Mouse (Mus musculus) heart, postnatal 14 days (tissue): ENCODE measurements around the gene 4921517D22Rik. TPM values are rescaled to one million over a fixed set of nuclear protein-coding genes. Genes with fewer than 3 reads are reported as not detected.
A peak's percentile ranks its signal among the peaks of the same experiment; 100 is the strongest.
"Not testable (repeated sequence)": the region's sequence is repeated elsewhere in the genome, so short reads cannot be mapped to it uniquely, and the experiment has no call there.

Source experiments
- DNase-seq, 2 experiments: peaks; one replicate each; pipeline ENCODE4 v3.0.0; 2021 to 2022
- intact Hi-C: fragments of 180-260 bp; cut with DNase I; formaldehyde crosslinking; loops from one replicate; pipeline ENCODE4 v1.15.1; 2025
- long read RNA-seq, 2 experiments: library from polyadenylated mRNA; stranded (forward); transcript quantifications; one replicate each; pipeline ENCODE4 v2.0.0; 2021
- total RNA-seq, 2 experiments: library from RNA; stranded (reverse); gene quantifications; 2 replicates each; pipeline ENCODE4 v1.2.3; 2021

The 4921517D22Rik gene
- total RNA-seq, result not detected
- long read RNA-seq, experiment 1, result 0 reads
- long read RNA-seq, experiment 2, result 0 reads

- DNase-seq, result no peak
- intact Hi-C loops, result no loop called here
Measured at GRCm38 (mm10) chr13:59694008-59694407, at the start of gene 4921517D22Rik. Gene 4921517D22Rik, minus strand, starts transcription at chr13:59694108.

DNA sequence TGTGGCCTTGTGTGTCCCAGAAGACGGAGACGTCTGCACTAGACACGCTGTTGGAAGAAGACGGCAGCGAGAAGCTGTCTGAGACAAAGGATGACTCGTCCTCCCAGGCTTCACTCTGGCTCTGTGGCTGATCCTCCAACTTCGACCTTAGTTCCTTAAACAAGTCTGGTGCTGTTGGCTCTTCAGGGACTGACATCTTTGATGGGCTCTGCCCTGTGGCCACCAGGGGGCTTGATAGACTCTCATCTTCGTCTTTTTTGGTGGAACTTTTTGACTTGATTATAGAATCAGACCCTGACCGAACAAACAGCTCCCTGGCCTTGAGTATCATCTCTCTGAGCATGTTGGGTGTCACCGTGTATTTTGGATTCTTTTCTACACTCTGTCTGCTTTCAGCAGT lies 47.8 kb upstream of the 4921517D22Rik start:
- peak; percentile 21 to 44 for DNase-seq
- intact Hi-C loops, result no loop called here

- peak; percentile 61 for DNase-seq
- intact Hi-C loops, result no loop called here
Measured at GRCm38 (mm10) chr13:59741096-59741495, 47.2 kb upstream of the 4921517D22Rik start.

DNA sequence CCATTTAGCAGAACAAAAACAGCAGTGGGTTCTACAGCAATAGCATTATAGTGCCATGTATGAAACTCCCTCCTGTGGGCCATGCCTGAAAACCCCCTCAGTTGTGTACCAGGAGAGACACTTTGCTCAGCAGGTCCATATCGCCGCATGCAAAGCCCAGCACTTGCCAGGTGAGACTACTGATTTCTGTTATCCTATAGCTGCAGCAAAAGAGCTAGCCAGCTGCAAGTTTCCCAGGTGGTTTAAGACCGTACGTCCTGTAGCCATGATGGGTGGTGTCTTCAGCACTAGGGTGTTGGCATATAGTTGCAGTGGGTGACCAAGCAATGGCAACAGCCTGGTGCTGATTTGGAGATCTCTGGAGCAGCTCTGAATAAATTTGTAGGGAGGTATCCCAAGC lies 45.5 kb upstream of the 4921517D22Rik start:
- intact Hi-C loops, result no loop called here
- DNase-seq, result no peak

DNA sequence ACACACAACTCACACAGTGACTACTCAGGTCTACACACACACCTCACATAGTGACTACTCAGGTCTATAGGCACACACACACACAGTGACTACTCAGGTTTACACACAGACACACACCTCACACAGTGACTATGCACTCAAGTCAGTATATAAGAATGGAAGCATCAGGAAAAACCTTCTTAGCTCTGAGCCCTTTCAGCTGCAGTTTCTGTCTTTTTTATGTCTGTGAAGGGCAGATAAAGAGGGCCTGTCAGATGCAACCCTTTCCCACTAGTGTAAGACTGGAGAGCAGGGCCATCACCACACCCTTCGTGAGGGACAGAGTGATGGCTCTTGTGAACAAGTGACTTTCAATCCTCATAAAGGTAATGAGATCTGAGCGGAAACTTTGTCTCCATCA lies 44.5 kb upstream of the 4921517D22Rik start:
- intact Hi-C loops, result no loop called here
- DNase-seq, result no peak

GRCm38 (mm10) chr13:59735190-59735589 lies 41.3 kb upstream of the 4921517D22Rik start:
- intact Hi-C loops, result no loop called here

GRCm38 (mm10) chr13:59734347-59734746 lies 40.4 kb upstream of the 4921517D22Rik start:
- DNase-seq, intact Hi-C loops: not testable (repeated sequence)

More at GRCm38 (mm10) chr13:59735190-59735589, 41.3 kb upstream of the 4921517D22Rik start:
- DNase-seq, result no peak

DNA sequence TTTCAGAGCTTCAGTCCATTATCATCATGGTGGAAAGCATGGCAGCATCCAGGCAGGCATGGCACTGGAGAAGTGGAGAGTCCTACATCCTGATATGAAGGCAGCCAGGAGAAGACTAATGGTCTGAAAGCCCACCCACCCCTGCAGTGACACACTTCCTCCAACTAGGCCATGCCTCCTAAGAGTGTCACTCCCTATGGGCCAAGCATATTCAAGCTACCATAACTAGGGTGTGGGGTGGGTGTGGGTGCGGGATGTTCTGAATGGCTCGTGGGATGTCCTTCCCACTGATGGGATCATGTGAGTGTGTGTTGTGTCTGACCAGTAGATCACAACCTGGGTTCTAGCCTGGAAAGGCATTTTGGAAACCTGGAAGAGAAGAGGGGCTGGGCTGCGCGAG lies 40.0 kb upstream of the 4921517D22Rik start:
- intact Hi-C loops, result no loop called here
- no peak for DNase-seq

- intact Hi-C loops, result no loop called here
- DNase-seq, result no peak
Measured at GRCm38 (mm10) chr13:59731652-59732051, 37.7 kb upstream of the 4921517D22Rik start, which contains the start of gene Spata31d1d. Gene Spata31d1d, minus strand, starts transcription at chr13:59731752.

DNA sequence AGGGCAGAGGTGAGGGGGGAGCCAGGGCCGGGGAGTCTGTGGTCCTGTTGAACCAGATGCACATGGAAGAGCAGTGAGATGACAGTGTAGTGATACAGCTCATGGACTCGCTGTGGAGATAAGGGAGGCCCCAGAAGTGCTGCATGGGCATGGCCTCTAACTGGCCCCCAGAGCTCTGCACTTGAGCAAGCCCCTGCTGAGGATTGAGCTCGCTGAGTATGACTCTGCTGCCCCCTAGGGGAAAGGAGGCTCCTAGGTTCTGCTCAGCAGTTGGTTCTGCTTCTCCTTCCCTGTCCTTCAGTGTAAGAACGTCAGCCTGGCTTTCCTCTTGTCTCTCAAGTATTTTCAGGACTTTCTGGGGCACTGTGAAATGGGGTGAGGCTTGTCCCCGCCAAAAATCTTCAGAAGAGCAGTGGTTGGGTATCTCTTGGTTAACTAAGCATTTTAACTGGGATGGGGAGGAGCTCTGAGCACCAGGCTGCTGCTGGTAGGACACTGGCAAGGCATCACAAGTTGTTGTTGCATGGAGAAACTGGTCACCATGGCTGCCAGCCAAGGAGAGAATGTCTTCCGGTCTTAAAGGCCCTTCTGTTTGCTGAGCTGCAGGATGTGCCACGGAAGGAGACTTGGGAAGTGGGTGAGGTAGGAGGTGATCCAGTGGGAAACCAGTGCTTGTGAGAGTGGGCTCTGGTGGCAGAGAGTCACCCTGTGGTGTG lies 34.6 kb upstream of the 4921517D22Rik start:
- intact Hi-C loops, result loop anchor here (5.0 to 10.0 kb wide), 4 partner anchors 91 to 1084 kb away; no protein-coding TSS in a partner anchor
- DNase-seq, result peak; percentile 81 to 91

- no peak for DNase-seq
- intact Hi-C loops, result loop anchor here (5.0 to 10.0 kb wide), 4 partner anchors 89 to 1082 kb away; no protein-coding TSS in a partner anchor
Measured at GRCm38 (mm10) chr13:59726139-59726867, 32.4 kb upstream of the 4921517D22Rik start.

GRCm38 (mm10) chr13:59722089-59722488 lies 28.2 kb upstream of the 4921517D22Rik start:
- intact Hi-C loops, result loop anchor here (10.0 kb wide), 1 partner anchor 1077 kb away; no protein-coding TSS in a partner anchor
- not testable (repeated sequence) for DNase-seq

DNA sequence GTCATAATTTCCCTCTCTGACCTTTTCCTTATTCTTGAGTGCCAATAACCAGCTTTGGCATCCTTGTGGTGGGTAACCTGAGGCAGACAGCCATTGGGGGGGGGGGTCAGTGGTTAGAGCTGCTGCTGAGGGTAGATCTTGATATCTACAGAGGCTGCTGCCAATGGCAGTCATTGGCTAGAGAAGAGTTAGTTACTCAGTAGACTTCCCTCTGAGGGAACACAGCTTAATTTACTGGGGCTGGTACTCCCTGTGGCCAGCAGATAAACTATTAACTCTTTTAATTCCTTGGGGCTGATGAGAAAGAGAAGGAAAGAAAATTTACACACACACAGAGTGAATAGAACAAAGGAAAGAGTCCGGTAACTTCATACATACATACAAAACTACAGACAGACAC lies 25.6 kb upstream of the 4921517D22Rik start:
- DNase-seq, result no peak
- intact Hi-C loops, result no loop called here

DNA sequence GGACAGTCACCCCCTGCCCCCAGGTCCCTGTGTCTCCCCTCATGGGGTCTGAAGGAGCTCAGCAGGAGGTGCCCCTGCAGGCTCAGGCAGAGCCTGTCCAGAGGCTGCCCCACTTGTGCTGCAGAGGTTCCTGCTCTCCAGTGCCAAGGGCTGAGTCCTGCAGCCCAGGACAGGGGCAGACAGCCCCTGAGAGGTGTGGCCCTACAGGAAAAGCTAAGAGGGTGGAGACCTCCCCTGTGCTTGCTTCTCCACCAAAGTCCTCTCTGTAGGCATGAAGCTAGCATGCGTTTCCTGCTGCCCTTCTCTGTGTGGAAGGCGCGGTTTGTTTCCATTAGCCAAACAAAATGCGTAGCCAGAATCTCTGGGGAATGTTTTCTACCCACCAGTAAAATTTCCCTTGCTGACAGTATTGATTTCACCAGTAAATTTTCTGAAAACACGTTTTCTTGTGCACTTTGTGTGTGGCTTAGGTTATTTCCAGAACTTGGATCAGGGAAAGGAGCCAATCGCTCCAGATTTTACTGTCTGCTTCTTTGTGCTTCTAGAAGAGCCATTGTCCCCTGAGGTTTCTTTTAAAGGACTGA lies 25.0 kb upstream of the 4921517D22Rik start:
- intact Hi-C loops, result not testable (repeated sequence)
- peak; percentile 19 to 22 for DNase-seq

GRCm38 (mm10) chr13:59713710-59714109 lies 19.8 kb upstream of the 4921517D22Rik start:
- intact Hi-C loops, result no loop called here
- no peak for DNase-seq

DNA sequence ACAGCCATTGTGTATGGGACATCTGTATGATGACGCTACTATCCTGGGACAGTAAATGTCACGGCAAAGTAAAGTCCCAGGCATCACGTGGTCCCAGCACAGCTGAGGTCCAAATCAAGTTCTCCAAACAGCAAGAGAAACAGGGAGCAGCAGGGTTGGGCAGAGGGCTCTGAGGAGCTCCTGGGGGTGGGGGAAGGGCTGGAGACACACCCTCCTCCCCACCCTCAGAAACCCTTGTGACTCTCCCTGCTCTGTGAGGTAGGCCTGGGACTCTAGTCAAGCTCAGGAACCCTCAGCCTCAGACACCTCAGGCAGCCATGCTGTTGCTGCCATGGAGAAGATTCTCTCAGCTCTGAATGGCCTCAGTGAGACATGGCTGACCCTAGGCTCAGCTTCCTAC lies 18.1 kb upstream of the 4921517D22Rik start, which contains the start of gene Spata31d1b:
Gene Spata31d1b (plus strand): TSS at position 301 of the 400 bp plus-strand sequence.
- DNase-seq, intact Hi-C loops: not testable (repeated sequence)

DNA sequence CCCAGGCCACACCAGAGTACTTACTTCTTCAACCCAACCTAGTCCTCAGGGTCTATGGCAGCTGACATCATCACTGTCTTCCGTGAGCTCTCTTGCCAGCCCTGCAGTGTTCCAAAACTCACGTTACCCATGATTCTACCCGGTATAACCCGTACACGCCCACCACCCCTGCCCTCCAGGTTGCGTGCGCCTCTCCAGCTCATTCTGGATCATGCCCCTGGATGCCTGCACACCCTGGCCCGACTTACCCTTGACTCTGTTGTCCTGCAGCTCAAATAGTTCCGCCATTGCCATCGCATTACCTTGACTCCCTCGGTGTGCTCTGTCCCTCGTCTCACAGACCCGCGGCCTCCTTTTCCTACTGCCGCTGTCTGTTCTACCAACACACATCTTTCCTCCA lies 16.3 kb upstream of the 4921517D22Rik start, which contains the start of gene Spata31d1a:
Gene Spata31d1a (minus strand): TSS at position 101 of the 400 bp plus-strand sequence.
- intact Hi-C loops, result no loop called here

GRCm38 (mm10) chr13:59704562-59704961 lies 10.7 kb upstream of the 4921517D22Rik start:
- intact Hi-C loops, result no loop called here

More for the DNA sequence above, 16.3 kb upstream of the 4921517D22Rik start, which contains the start of gene Spata31d1a:
- no peak for DNase-seq

DNA sequence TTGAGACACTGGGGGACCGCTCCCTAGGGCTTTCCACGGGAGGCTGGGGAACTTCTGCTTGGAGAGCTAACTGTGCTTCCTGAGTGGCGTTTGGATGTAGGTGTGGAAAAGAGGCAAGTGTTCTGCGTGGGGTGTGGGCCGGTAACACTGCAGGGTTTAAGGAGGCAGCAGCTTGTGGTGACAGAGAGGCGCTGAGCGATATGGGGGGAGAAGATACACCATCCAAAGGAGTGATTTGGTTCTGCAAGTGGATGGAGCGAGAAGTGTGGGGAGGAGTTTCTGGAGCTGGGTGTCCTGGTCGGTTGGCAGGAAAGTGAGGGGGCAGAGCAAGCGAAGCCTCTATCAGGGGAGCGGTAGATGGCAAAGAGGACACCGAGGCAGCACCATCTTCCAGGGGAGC lies 9.6 kb upstream of the 4921517D22Rik start:
- intact Hi-C loops, result no loop called here
- no peak for DNase-seq

More at GRCm38 (mm10) chr13:59704562-59704961, 10.7 kb upstream of the 4921517D22Rik start:
- DNase-seq, result peak in 1 of 2 experiments; percentile 29

DNA sequence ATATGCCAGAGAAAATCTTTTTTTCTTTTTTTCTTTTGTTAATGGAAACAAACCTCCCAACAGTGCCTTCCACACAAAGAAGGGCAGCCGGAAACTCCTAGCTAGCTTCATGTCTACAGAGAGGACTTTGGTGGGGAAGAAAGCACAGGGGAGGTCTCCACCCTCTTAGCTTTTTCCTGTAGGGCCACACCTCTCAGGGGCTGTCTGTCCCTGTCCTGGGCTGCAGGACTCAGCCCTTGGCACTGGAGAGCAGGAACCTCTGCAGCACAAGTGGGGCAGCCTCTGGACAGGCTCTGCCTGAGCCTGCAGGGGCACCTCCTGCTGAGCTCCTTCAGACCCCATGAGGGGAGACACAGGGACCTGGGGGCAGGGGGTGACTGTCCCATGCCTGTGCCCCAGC lies 6.2 kb upstream of the 4921517D22Rik start:
- DNase-seq, intact Hi-C loops: not testable (repeated sequence)
